Mouse (Mus musculus) G1E (cell line): ENCODE data around the gene Rest. TPM values are rescaled to one million over a fixed set of nuclear protein-coding genes. Genes with fewer than 3 reads are reported as not detected.

Experiments
- ATAC-seq: 2 replicates; pipeline ENCODE4 v1.8.0; 2016; ENCODE audit warnings: mild to moderate bottlenecking; ENCODE audit not compliant: insufficient number of reproducible peaks, poor library complexity, low FRiP score, severe bottlenecking; ENCODE audit errors: extremely low read depth
- DNase-seq: peaks from one replicate; pipeline ENCODE4 v3.0.0; 2012; ENCODE audit warnings: low spot score
- H3K27me3 ChIP-seq: 2 replicates; pipeline ENCODE4 v1.6.1; 2012; ENCODE audit warnings: mild to moderate bottlenecking, low read length, inconsistent platforms; ENCODE audit not compliant: insufficient read depth
- H3K36me3 ChIP-seq: replicated peaks from 2 replicates; pipeline ENCODE3; 2012; ENCODE audit warnings: mild to moderate bottlenecking, inconsistent platforms
- H3K4me1 ChIP-seq: 2 replicates; pipeline ENCODE4 v1.6.1; 2012; ENCODE audit warnings: low read depth, low read length, inconsistent platforms, mixed read lengths; ENCODE audit not compliant: insufficient read depth
- H3K4me3 ChIP-seq: 2 replicates; pipeline ENCODE4 v1.5.1; 2012; ENCODE audit warnings: low read depth, mild to moderate bottlenecking, inconsistent platforms, low read length, moderate library complexity, mixed read lengths
- H3K9me3 ChIP-seq: replicated peaks from 2 replicates; pipeline ENCODE4 v1.6.1; 2012; ENCODE audit warnings: inconsistent platforms
- CTCF ChIP-seq: IDR thresholded peaks from 2 replicates; pipeline ENCODE4 v1.5.1; 2012; ENCODE audit warnings: low read depth, low read length, inconsistent platforms, mixed read lengths
- GATA1 ChIP-seq: IDR thresholded peaks from 2 replicates; pipeline ENCODE4 v1.6.1; 2012; ENCODE audit warnings: borderline replicate concordance, low read length, inconsistent platforms, mixed read lengths
- GATA2 ChIP-seq: IDR thresholded peaks from 2 replicates; pipeline ENCODE4 v1.6.1; 2012; ENCODE audit warnings: low read depth, low read length, inconsistent platforms, borderline replicate concordance
- POLR2AphosphoS5 ChIP-seq: IDR thresholded peaks from 2 replicates; pipeline ENCODE4 v1.6.1; 2012; ENCODE audit warnings: low read depth, low read length, inconsistent platforms; ENCODE audit not compliant: insufficient replicate concordance
- TAL1 ChIP-seq: conservative IDR thresholded peaks from 2 replicates; pipeline ENCODE4 v1.6.1; 2012; ENCODE audit warnings: low read depth, low read length, inconsistent platforms, mixed read lengths
- polyA plus RNA-seq: library from polyadenylated mRNA; stranded (reverse); fragments of >175 nt; gene quantifications from 2 replicates; pipeline ENCODE4 v1.2.3, GENCODE M21; 2012
- total RNA-seq, 2 experiments: library from RNA; stranded (forward) in 1 of 2; stranded (reverse) in 1 of 2; fragments of 200-1000 nt in 1 of 2; fragments of >200 nt in 1 of 2; fragmentation: Nextera tagmentation in 1 of 2; gene quantifications; 2 replicates each; pipeline ENCODE4 v1.2.3; 2014 to 2017

Rest gene
- total and polyA plus RNA-seq, 3 experiments, result 8.3 to 52.1 (median 48.9) TPM

DNA sequence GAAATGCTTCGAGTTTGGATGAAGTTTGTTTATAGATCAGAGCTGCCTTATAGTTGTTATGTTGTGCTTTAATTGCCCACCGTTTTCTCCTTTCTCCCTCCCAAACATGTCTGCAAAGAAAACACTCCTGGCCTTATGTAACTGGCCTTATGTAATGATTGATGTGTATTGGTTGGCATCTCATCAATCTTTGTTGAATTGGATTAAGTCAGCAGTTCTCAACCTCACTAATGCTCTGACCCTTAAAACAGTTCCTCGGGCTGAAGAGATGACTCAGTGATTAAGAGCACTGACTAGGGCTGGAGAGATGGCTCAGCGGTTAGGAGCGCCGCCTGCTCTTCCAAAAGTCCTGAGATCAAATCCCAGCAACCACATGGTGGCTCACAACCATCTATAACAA lies 49.7 kb downstream of the Rest start:
- H3K4me1 ChIP-seq, result peaks cover 13% of the 10 kb centered on the region
- ATAC-seq (no peak), DNase-seq (no peak)
- no peak overlapping the region for H3K4me3 ChIP-seq
- no peaks in the 10 kb centered on the region for H3K27me3 ChIP-seq
- H3K36me3 ChIP-seq, result peaks cover 71% of the 10 kb centered on the region
- TF ChIP-seq TAL1, result no peak
- no peak for TF ChIP-seq GATA2
- no peak for TF ChIP-seq POLR2AphosphoS5
- TF ChIP-seq GATA1, result no peak
- TF ChIP-seq CTCF, result no peak
- H3K9me3 ChIP-seq, result no peaks in the 10 kb centered on the region

DNA sequence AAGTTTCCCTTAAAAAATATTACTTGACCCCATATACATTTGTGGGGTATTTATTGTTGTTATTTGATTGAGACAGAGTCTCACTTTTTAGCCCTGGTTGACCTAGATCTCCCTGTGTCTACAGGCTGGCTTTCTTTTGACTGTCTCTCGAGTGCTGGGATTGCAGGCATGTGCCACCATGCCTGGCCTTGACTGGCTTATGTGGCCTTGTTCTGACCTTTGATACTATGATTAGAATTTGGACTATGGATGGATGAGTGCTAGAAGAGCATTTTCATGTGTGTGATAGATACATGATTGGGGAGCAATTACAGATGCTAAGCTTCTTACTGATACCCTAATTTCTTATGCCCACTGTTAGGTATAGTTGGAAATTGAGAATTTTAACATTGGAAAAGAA lies 59.6 kb downstream of the Rest start:
- Histone ChIP-seq H3K4me3 (no peak overlapping the region), H3K9me3 (no peaks in the 10 kb centered on the region)

DNA sequence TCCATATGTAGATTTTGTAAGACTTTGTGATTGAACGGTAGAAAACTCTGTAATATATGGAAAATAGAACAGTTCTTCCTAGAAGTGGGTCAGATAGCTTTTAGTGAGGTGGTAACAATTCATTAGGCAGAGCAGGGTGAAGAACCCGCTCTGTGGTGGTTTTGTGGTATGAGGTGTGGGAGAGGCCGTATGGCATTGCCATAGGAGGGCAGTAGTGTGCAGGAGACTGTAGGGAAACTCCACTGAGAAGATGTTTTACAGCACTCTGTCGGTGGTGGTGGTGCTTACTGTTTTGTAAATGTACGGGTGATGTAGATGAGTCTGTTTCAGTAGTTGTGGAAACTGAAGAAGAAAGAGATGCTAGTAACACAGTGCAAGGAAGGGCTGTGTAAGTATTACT lies 64.9 kb downstream of the Rest start:
- H3K9me3 ChIP-seq, result no peaks in the 10 kb centered on the region
- TF ChIP-seq GATA2 (no peak), TAL1 (no peak), CTCF (no peak), GATA1 (no peak), POLR2AphosphoS5 (no peak)
- peaks cover 87% of the 10 kb centered on the region for H3K36me3 ChIP-seq
- ATAC-seq (no peak), DNase-seq (no peak)
- H3K27me3 ChIP-seq, result no peaks in the 10 kb centered on the region
- H3K4me1 ChIP-seq, result no peaks in the 10 kb centered on the region
- H3K4me3 ChIP-seq, result no peak overlapping the region

More for the DNA sequence above, 59.6 kb downstream of the Rest start:
- ATAC-seq (no peak), DNase-seq (no peak)
- Histone ChIP-seq H3K4me1 (no peaks in the 10 kb centered on the region), H3K27me3 (no peaks in the 10 kb centered on the region), H3K36me3 (peaks cover 95% of the 10 kb centered on the region)
- no peak for TF ChIP-seq GATA1
- TF ChIP-seq POLR2AphosphoS5, result no peak
- TF ChIP-seq TAL1, result no peak
- TF ChIP-seq GATA2, result no peak
- no peak for TF ChIP-seq CTCF

Other genes starting within 250 kb of the Rest start
- gene Thegl, start 249.5 kb upstream of the Rest start, total RNA-seq (2014; fragmentation: Nextera tagmentation), result not detected in 2 replicates
- gene Thegl, start 249.5 kb upstream of the Rest start, total RNA-seq (2017), result not detected in 2 replicates
- 0.04 and 0.11 TPM in 2 replicates for gene Thegl, start 249.5 kb upstream of the Rest start, polyA plus RNA-seq
- not detected in 2 replicates for gene Hopx, start 150.4 kb upstream of the Rest start, total RNA-seq (2014; fragmentation: Nextera tagmentation)
- not detected in 2 replicates for gene Hopx, start 150.4 kb upstream of the Rest start, total RNA-seq (2017)
- gene Hopx, start 150.4 kb upstream of the Rest start, polyA plus RNA-seq, result not detected in 2 replicates
- not detected in 2 replicates for gene Spink2, start 54.0 kb upstream of the Rest start, total RNA-seq (2014; fragmentation: Nextera tagmentation)
- not detected in 2 replicates for gene Spink2, start 54.0 kb upstream of the Rest start, total RNA-seq (2017)
- gene Spink2, start 54.0 kb upstream of the Rest start, polyA plus RNA-seq, result not detected in 2 replicates
- 51.1 and 53.2 TPM in 2 replicates for gene Noa1, start 44.6 kb downstream of the Rest start, total RNA-seq (2014; fragmentation: Nextera tagmentation)
- gene Noa1, start 44.6 kb downstream of the Rest start, total RNA-seq (2017), result 6.3 and 12.0 TPM in 2 replicates
- 35.1 and 35.2 TPM in 2 replicates for gene Noa1, start 44.6 kb downstream of the Rest start, polyA plus RNA-seq
- gene Polr2b, start 44.7 kb downstream of the Rest start, total RNA-seq (2014; fragmentation: Nextera tagmentation), result 148 and 198 TPM in 2 replicates
- 163 and 179 TPM in 2 replicates for gene Polr2b, start 44.7 kb downstream of the Rest start, total RNA-seq (2017)
- gene Polr2b, start 44.7 kb downstream of the Rest start, polyA plus RNA-seq, result 2.4 and 3.7 TPM in 2 replicates
- gene Igfbp7, start 142.6 kb downstream of the Rest start, total RNA-seq (2014; fragmentation: Nextera tagmentation), result not detected in 2 replicates
- gene Igfbp7, start 142.6 kb downstream of the Rest start, total RNA-seq (2017), result not detected in 2 replicates
- gene Igfbp7, start 142.6 kb downstream of the Rest start, polyA plus RNA-seq, result not detected in 2 replicates